Mouse (Mus musculus) hindbrain, embryonic 15.5 days (tissue): ENCODE results near the gene Nop9. TPM values are rescaled to one million over a fixed set of nuclear protein-coding genes. Genes with fewer than 3 reads are reported as not detected.

Experiments used
- ATAC-seq: fragments of 200-750 bp; cut with Nextera tagmentation; 2 replicates; pipeline ENCODE4 v1.8.0; 2017; ENCODE audit warnings: low read depth, moderate number of reproducible peaks, moderate TSS enrichment; ENCODE audit not compliant: low FRiP score
- H3K27ac ChIP-seq: fragments of 300-500 bp; sonication (generic); replicated peaks from 2 replicates; pipeline ENCODE4 v1.5.1; 2015; ENCODE audit warnings: mild to moderate bottlenecking, inconsistent platforms
- H3K27me3 ChIP-seq: fragments of 300-500 bp; sonication (generic); 2 replicates; pipeline ENCODE4 v1.6.1; 2015; ENCODE audit warnings: control low read depth, inconsistent platforms
- H3K36me3 ChIP-seq: fragments of 300-500 bp; sonication (generic); 2 replicates; pipeline ENCODE4 v1.6.1; 2015; ENCODE audit warnings: control low read depth, inconsistent platforms
- H3K4me1 ChIP-seq: fragments of 300-500 bp; sonication (generic); replicated peaks from 2 replicates; pipeline ENCODE4 v1.6.1; 2015; ENCODE audit warnings: control low read depth, inconsistent platforms
- H3K4me2 ChIP-seq: fragments of 300-500 bp; sonication (generic); 2 replicates; pipeline ENCODE4 v1.6.1; 2015; ENCODE audit warnings: moderate library complexity, mild to moderate bottlenecking, inconsistent platforms
- H3K4me3 ChIP-seq: fragments of 300-500 bp; sonication (generic); 2 replicates; pipeline ENCODE4 v1.5.1; 2015; ENCODE audit warnings: mild to moderate bottlenecking, inconsistent platforms
- H3K9ac ChIP-seq: fragments of 300-500 bp; sonication (generic); 2 replicates; pipeline ENCODE4 v1.6.1; 2015; ENCODE audit warnings: inconsistent platforms
- H3K9me3 ChIP-seq: fragments of 300-500 bp; sonication (generic); 2 replicates; pipeline ENCODE4 v1.6.1; 2016; ENCODE audit warnings: control low read depth, inconsistent platforms
- WGBS: fragments of 180-500 bp; shearing (Covaris S2); methylation state at CpG from one replicate; pipeline ENCODE4 v1.1.7; 2015; 5-methylcytosine and 5-hydroxymethylcytosine counted together
- polyA plus RNA-seq: library from polyadenylated mRNA; unstranded; fragments of >200 nt; fragmentation: Nextera tagmentation; extraction: Ambion mirVana; gene quantifications from 2 replicates; pipeline ENCODE4 v1.2.1, GENCODE M21; 2015

Nop9 gene
- polyA plus RNA-seq, 1 experiment from 2014 or later: 29.8 TPM

- H3K9ac ChIP-seq: peak within 1 kb of the TSS; percentile 63
- peaks cover 5% of the 10 kb centered on the region; the same call in 1 of the 2 replicates for H3K36me3 ChIP-seq
- H3K4me3 ChIP-seq: peak within 1 kb of the TSS; percentile 48
- peak within 1 kb of the TSS; percentile 62 for H3K27ac ChIP-seq
- WGBS: 78% methylated on average over 6 of the region's 6 CpGs
- no peaks in the 10 kb centered on the region for H3K9me3 ChIP-seq
- H3K27me3 ChIP-seq: peaks cover 33% of the 10 kb centered on the region
- peaks cover 15% of the 10 kb centered on the region for H3K4me1 ChIP-seq
- peak within 1 kb of the TSS; percentile 88 for H3K4me2 ChIP-seq
- no peak for ATAC-seq
Observed at GRCm38 (mm10) chr14:55761163-55761562, 15.7 kb downstream of the Nop9 start, which contains the start of gene Ltb4r2. Gene Ltb4r2, plus strand, starts transcription at chr14:55761428.

- peak overlapping the region; percentile 88 for H3K4me2 ChIP-seq
- peaks cover 40% of the 10 kb centered on the region for H3K27me3 ChIP-seq
- peak overlapping the region; percentile 63 for H3K9ac ChIP-seq
- peak overlapping the region; percentile 48 for H3K4me3 ChIP-seq
- under 1% methylated on average over 77 of the region's 77 CpGs for WGBS
- peak; percentile 71 for ATAC-seq
- peak overlapping the region; percentile 62 for H3K27ac ChIP-seq
- H3K36me3 ChIP-seq: no peaks in the 10 kb centered on the region
- H3K4me1 ChIP-seq: peaks cover 15% of the 10 kb centered on the region
- H3K9me3 ChIP-seq: no peaks in the 10 kb centered on the region
Observed at GRCm38 (mm10) chr14:55762001-55762821, 16.7 kb downstream of the Nop9 start.

- no peak overlapping the region for H3K27ac ChIP-seq
- 65% methylated on average over 7 of the region's 7 CpGs for WGBS
- no peak overlapping the region for H3K9ac ChIP-seq
- H3K36me3 ChIP-seq: no peaks in the 10 kb centered on the region
- no peak overlapping the region for H3K4me3 ChIP-seq
- H3K4me1 ChIP-seq: peaks cover 22% of the 10 kb centered on the region
- no peaks in the 10 kb centered on the region for H3K9me3 ChIP-seq
- ATAC-seq: no peak
- H3K27me3 ChIP-seq: peaks cover 44% of the 10 kb centered on the region
- H3K4me2 ChIP-seq: peak overlapping the region; percentile 88; the same call in 1 of the 2 replicates
Observed at GRCm38 (mm10) chr14:55763166-55763565, 17.7 kb downstream of the Nop9 start.

- Histone ChIP-seq H3K4me2 (no peak within 1 kb of the TSS), H3K9ac (no peak within 1 kb of the TSS), H3K4me1 (peaks cover 24% of the 10 kb centered on the region), H3K36me3 (no peaks in the 10 kb centered on the region), H3K9me3 (no peaks in the 10 kb centered on the region), H3K4me3 (no peak within 1 kb of the TSS), H3K27me3 (peaks cover 57% of the 10 kb centered on the region), H3K27ac (no peak within 1 kb of the TSS)
- WGBS: 70% methylated on average over 4 of the region's 4 CpGs
- ATAC-seq: no peak
Observed at GRCm38 (mm10) chr14:55765696-55766095, 20.2 kb downstream of the Nop9 start, which contains the start of gene Ltb4r1. Gene Ltb4r1, plus strand, starts transcription at chr14:55765962.

GRCm38 (mm10) chr14:55767519-55768414 is 22.3 kb downstream of the Nop9 start:
- H3K27ac ChIP-seq: no peak overlapping the region
- H3K4me2 ChIP-seq: peak overlapping the region; percentile 82
- H3K4me1 ChIP-seq: peaks cover 11% of the 10 kb centered on the region
- peaks cover 51% of the 10 kb centered on the region for H3K27me3 ChIP-seq
- ATAC-seq: peak; percentile 49
- peak overlapping the region; percentile 42 for H3K4me3 ChIP-seq
- H3K36me3 ChIP-seq: no peaks in the 10 kb centered on the region
- no peaks in the 10 kb centered on the region for H3K9me3 ChIP-seq
- WGBS: 13% methylated on average over 52 of the region's 52 CpGs
- H3K9ac ChIP-seq: peak overlapping the region; percentile 47

DNA sequence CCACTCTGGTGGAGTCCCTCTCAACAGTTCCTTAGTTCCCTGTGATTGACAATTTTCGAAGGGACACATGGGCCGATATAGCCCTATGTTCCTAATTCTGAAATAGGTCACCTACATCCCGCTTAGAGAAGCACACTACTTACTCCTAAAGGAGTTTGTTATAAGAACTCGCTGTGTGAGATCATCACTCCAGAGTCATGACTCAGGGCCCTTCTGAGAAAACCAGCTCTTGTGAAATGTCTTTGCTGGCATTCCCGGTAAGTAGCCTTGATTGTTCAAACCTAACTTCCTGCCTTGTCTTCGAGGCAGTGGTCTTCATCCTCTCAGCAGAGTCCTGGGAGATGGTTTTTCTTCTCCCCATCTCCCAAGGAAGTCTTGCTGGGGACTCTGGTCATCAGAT is 23.1 kb downstream of the Nop9 start:
- no peak overlapping the region for H3K4me2 ChIP-seq
- H3K9me3 ChIP-seq: no peaks in the 10 kb centered on the region
- H3K27me3 ChIP-seq: peaks cover 46% of the 10 kb centered on the region
- no peak overlapping the region for H3K27ac ChIP-seq
- 87% methylated on average over 6 of the region's 6 CpGs for WGBS
- H3K9ac ChIP-seq: no peak overlapping the region
- ATAC-seq: no peak
- peaks cover 9% of the 10 kb centered on the region for H3K4me1 ChIP-seq
- no peaks in the 10 kb centered on the region for H3K36me3 ChIP-seq
- H3K4me3 ChIP-seq: no peak overlapping the region

DNA sequence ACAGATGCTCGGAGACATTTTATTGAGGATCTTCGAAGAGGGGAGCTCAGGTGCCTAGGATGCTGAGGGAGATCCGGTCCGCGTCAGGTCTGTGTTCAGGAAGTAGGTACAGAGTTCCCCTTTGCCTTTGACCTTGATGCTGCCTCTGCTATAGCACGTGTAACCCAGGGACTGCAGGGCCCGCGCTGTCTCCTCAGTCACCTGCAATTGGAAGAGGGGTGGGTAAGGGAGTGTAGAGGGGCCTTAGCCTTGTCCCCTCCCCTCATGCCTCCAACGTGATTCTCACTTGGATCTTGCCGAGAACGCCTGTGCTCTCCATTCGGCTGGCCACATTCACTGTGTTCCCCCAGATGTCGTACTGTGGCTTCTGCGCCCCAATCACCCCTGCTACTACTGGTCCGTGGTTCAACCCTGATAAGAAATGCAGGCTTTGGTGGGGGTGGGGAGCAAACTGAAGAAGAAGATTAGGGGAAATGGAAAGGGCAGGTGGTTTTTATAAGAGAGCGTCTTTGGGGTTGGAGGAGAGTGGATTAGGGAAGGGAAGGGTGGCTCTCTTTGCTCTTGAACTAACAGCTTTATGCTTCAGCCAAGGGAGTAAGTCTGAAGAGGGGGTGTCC is 23.7 kb downstream of the Nop9 start:
- Histone ChIP-seq H3K36me3 (no peaks in the 10 kb centered on the region), H3K9ac (no peak overlapping the region), H3K9me3 (no peaks in the 10 kb centered on the region), H3K27ac (no peak overlapping the region), H3K4me3 (no peak overlapping the region), H3K4me2 (no peak overlapping the region), H3K4me1 (peaks cover 9% of the 10 kb centered on the region), H3K27me3 (peaks cover 43% of the 10 kb centered on the region)
- 78% methylated on average over 16 of the region's 16 CpGs for WGBS
- ATAC-seq: no peak

GRCm38 (mm10) chr14:55776711-55777110 is 31.2 kb downstream of the Nop9 start:
- no peak overlapping the region for H3K27ac ChIP-seq
- peaks cover 4% of the 10 kb centered on the region for H3K4me1 ChIP-seq
- no peak for ATAC-seq
- 82% methylated on average over 7 of the region's 7 CpGs for WGBS
- no peaks in the 10 kb centered on the region for H3K9me3 ChIP-seq
- H3K36me3 ChIP-seq: no peaks in the 10 kb centered on the region
- H3K4me2 ChIP-seq: no peak overlapping the region
- peaks cover 3% of the 10 kb centered on the region for H3K27me3 ChIP-seq
- H3K4me3 ChIP-seq: no peak overlapping the region
- no peak overlapping the region for H3K9ac ChIP-seq

GRCm38 (mm10) chr14:55777176-55777575 is 31.7 kb downstream of the Nop9 start:
- Histone ChIP-seq H3K4me1 (peaks cover 5% of the 10 kb centered on the region), H3K9me3 (no peaks in the 10 kb centered on the region), H3K4me3 (no peak overlapping the region), H3K36me3 (no peaks in the 10 kb centered on the region), H3K27ac (no peak overlapping the region), H3K27me3 (peaks cover 8% of the 10 kb centered on the region), H3K9ac (no peak overlapping the region), H3K4me2 (no peak overlapping the region)
- no peak for ATAC-seq
- 51% methylated on average over 3 of the region's 3 CpGs for WGBS

DNA sequence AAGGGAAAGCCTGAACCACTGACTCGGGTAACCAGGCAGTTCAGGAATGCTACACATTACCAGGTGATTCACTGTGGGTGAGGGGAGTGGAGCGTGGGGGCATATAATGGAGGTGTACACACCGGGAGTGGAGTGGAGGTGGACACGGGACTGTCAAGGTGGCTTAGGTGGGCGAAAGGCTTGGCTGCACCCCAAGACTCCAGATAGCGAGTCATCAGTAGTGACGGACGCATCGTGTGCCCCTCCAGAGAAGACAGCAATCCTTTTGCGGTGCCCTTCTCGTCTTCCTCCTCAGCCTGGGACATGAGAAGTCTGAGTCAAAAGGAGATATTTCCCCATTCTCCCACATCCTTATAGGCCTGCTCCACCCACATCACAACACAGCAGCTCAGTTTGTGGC is 32.3 kb downstream of the Nop9 start:
- no peak overlapping the region for H3K4me2 ChIP-seq
- no peak overlapping the region for H3K27ac ChIP-seq
- WGBS: 88% methylated on average over 11 of the region's 11 CpGs
- H3K9me3 ChIP-seq: no peaks in the 10 kb centered on the region
- peaks cover 5% of the 10 kb centered on the region for H3K4me1 ChIP-seq
- H3K36me3 ChIP-seq: no peaks in the 10 kb centered on the region
- no peak for ATAC-seq
- peaks cover 14% of the 10 kb centered on the region for H3K27me3 ChIP-seq
- H3K9ac ChIP-seq: no peak overlapping the region
- no peak overlapping the region for H3K4me3 ChIP-seq

- peaks cover 11% of the 10 kb centered on the region for H3K4me1 ChIP-seq
- no peak for ATAC-seq
- no peak overlapping the region for H3K9ac ChIP-seq
- no peaks in the 10 kb centered on the region for H3K9me3 ChIP-seq
- peaks cover 21% of the 10 kb centered on the region for H3K27me3 ChIP-seq
- no peak overlapping the region for H3K4me3 ChIP-seq
- H3K4me2 ChIP-seq: no peak overlapping the region
- H3K27ac ChIP-seq: no peak overlapping the region
- no peaks in the 10 kb centered on the region for H3K36me3 ChIP-seq
- 93% methylated on average over 15 of the region's 15 CpGs for WGBS
Observed at GRCm38 (mm10) chr14:55778686-55779085, 33.2 kb downstream of the Nop9 start.
